Mouse (Mus musculus) thymus, postnatal 0 days (tissue): Measurements from ENCODE around the gene Pes1. TPM values are rescaled to one million over a fixed set of nuclear protein-coding genes. Genes with fewer than 3 reads are reported as not detected.
"Not testable (repeated sequence)": the region's sequence is repeated elsewhere in the genome, so short reads cannot be mapped to it uniquely, and the experiment has no call there.

Experiments
- DNase-seq: peaks from one replicate; pipeline ENCODE4 v3.0.0-alpha.2; 2015; ENCODE audit warnings: low spot score
- polyA plus RNA-seq: library from polyadenylated mRNA; unstranded; fragments of >200 nt; fragmentation: Nextera tagmentation; extraction: Ambion mirVana; gene quantifications from 2 replicates; pipeline ENCODE4 v1.2.1, GENCODE M21; 2015

Gene Pes1
- polyA plus RNA-seq, 1 experiment from 2014 or later = 66.4 TPM

DNA sequence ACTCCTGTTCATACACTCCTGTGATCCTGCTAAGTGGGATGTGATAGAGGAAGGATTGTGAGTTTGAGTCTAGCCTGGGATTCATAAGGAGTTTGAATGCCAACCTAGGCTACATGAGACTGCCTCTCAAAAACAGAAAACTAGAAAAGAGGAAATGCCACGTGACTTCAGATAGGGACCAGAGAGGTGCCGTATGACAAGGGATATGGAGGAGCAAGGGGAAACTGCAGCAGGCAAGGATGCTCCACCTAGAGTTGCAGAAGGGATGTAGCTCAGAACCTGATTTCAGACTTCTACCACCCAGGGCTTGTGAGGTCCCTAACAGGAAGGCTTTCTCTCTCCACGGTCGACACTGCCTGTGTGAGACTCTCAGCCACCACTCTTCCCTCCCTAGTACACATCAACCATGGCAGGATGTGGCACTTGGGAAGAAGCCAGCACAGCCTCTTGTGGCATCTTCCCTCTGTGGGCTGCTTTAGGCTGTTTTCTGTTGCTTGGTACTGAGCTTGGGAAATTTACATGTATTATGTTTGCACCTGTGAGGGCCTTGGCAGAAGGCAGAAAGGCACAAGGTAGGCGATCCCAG, 41.5 kb downstream of the Pes1 start:
- DNase-seq = no peak

DNA sequence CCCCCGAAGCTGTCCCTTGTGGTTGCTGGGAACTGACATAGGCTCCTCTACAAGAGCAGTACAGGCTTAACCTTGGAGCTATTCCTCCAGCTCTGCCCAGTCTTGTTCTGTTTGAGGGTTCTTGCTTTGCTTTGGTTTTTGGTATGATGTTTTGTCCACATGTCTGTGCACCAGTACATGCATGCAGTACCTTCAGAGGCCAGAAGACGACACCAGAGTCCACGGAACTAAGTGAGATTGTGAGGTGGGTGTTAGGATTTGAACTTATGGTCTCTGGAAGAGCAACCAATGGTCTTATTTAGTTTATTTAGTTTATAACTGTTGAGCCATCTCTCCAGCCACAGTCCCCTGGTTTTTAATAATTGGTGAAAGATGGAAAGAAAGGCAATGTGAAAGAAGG, 42.7 kb downstream of the Pes1 start:
- DNase-seq = no peak

- DNase-seq = no peak
These were observed 48.8 kb downstream of the Pes1 start for GRCm38 (mm10) chr11:4012616-4013015.

- not testable (repeated sequence) for DNase-seq
These were observed 52.0 kb downstream of the Pes1 start for GRCm38 (mm10) chr11:4015796-4016195.

DNA sequence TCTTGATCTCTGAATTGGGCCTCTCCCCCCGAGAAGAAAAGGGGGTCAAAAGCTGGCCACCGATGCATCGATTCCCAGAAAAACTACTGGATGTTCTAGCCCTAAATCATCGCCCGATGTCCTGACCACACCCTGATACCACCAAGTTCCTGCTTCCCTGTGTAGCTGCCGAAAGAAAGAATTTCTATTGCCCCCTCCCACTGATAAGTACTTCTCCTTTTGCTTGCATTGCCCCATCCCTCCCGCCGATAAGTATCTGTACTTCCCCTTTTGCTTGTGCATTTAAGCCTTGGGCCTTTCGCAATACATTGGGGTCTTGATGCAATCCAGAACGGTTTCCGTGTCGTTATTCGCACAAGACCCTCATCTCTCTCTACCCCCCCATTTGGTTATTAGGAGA, 58.3 kb downstream of the Pes1 start:
- not testable (repeated sequence) for DNase-seq

GRCm38 (mm10) chr11:4023321-4023720, 59.5 kb downstream of the Pes1 start:
- DNase-seq = no peak

GRCm38 (mm10) chr11:4027066-4027465, 63.3 kb downstream of the Pes1 start:
- DNase-seq = no peak

DNA sequence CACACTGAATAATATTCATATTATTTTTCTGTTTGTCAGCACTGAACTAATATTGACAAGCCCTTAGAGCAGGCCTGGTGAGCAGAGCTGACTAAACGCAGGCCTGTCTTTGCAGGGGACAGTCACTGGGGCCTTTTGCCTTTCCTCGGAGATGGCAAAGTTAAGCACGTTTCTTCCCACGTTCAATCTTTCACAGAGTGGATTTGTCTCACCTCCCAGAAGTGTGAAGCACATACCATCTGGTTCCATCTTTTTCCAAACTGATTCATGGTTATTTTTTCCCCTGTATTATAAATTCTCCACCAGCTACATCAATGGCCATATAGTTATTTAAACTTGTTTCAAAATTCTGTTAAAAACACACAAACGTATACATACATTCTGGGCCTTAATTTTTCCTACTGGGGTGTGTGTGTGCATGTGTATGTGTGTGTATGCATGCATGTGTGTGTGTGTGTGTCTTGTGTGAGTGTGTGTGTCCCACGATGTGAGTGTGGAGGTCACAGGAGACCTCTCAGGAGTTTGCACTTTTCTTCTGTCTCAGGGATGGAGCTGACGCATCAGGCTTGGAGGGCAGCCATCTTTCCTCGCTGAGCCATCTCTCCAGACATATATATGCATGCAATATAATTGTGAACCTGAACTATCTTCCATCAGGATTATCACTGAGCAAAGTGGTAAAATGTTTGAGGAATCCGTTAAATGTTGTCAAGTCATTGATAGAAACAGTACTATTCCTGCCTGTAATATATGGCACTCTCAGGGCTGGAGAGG, 64.0 kb downstream of the Pes1 start:
- no peak for DNase-seq

GRCm38 (mm10) chr11:4029343-4029742, 65.6 kb downstream of the Pes1 start:
- DNase-seq = no peak

Other genes starting within 250 kb of the Pes1 start
- gene Osbp2, start 100.1 kb upstream of the Pes1 start, polyA plus RNA-seq = 0.10 and 0.28 TPM in 2 replicates
- gene 4921536K21Rik, start 68.9 kb upstream of the Pes1 start, polyA plus RNA-seq = 0.06 and 0.08 TPM in 2 replicates
- gene Dusp18, start 68.7 kb upstream of the Pes1 start, polyA plus RNA-seq = 0.62 and 0.71 TPM in 2 replicates
- 0.87 and 0.99 TPM in 2 replicates for gene Slc35e4, start 49.3 kb upstream of the Pes1 start, polyA plus RNA-seq
- 25.5 and 27.1 TPM in 2 replicates for gene Tcn2, start 31.8 kb upstream of the Pes1 start, polyA plus RNA-seq
- 0.10 TPM in 1 of 2 replicates, not detected in the other for gene 4930556J24Rik, start 12.8 kb downstream of the Pes1 start, polyA plus RNA-seq
- 0.17 and 0.39 TPM in 2 replicates for gene Gal3st1, start 19.7 kb downstream of the Pes1 start, polyA plus RNA-seq
- gene Sec14l4, start 67.5 kb downstream of the Pes1 start, polyA plus RNA-seq = 0.08 and 0.27 TPM in 2 replicates
- 0.64 and 0.91 TPM in 2 replicates for gene Sec14l3, start 100.9 kb downstream of the Pes1 start, polyA plus RNA-seq
- gene Mtfp1, start 131.5 kb downstream of the Pes1 start, polyA plus RNA-seq = 4.1 and 5.3 TPM in 2 replicates
- gene Sec14l2, start 159.4 kb downstream of the Pes1 start, polyA plus RNA-seq = 0.30 and 0.54 TPM in 2 replicates
- gene Rnf215, start 171.2 kb downstream of the Pes1 start, polyA plus RNA-seq = 18.9 and 19.6 TPM in 2 replicates
- 2.0 and 2.2 TPM in 2 replicates for gene Ccdc157, start 196.3 kb downstream of the Pes1 start, polyA plus RNA-seq
- gene Sf3a1, start 196.4 kb downstream of the Pes1 start, polyA plus RNA-seq = 35.4 and 42.0 TPM in 2 replicates
- gene Tbc1d10a, start 222.8 kb downstream of the Pes1 start, polyA plus RNA-seq = 50.1 and 58.2 TPM in 2 replicates